Mouse (Mus musculus): ENCODE measurements around the gene Zgpat. TPM values are rescaled to one million over a fixed set of nuclear protein-coding genes. Genes with fewer than 3 reads are reported as not detected.
A peak's percentile ranks its signal among the peaks of the same experiment; 100 is the strongest.

Gene Zgpat
- total RNA-seq (2014; fragmentation: Nextera tagmentation) (12.8 and 18.3 TPM in 2 replicates), total RNA-seq (2017) (29.8 and 35.7 TPM in 2 replicates)

GRCm38 (mm10) chr2:181364860-181365596 lies at the start of gene Zgpat, which contains the start of gene Arfrp1:
TSS of gene Zgpat (plus strand) at chr2:181364928.
TSS of gene Arfrp1 (minus strand) at chr2:181365404.
- ATAC-seq (replicated peaks; ENCODE audit: poor library complexity, severe bottlenecking) = peak; percentile 91

GRCm38 (mm10) chr2:181319248-181320102 lies 45.3 kb upstream of the Zgpat start, which contains the start of gene Rtel1:
TSS of gene Rtel1 (plus strand) at chr2:181319739.
- peak; percentile 98 for ATAC-seq (replicated peaks; ENCODE audit: poor library complexity, severe bottlenecking)

GRCm38 (mm10) chr2:181320103-181320499 lies 44.6 kb upstream of the Zgpat start:
- no peak for ATAC-seq (replicated peaks; ENCODE audit: poor library complexity, severe bottlenecking)

GRCm38 (mm10) chr2:181322136-181322535 lies 42.6 kb upstream of the Zgpat start:
- ATAC-seq (replicated peaks; ENCODE audit: poor library complexity, severe bottlenecking) = no peak

- no peak for ATAC-seq (replicated peaks; ENCODE audit: poor library complexity, severe bottlenecking)
Observed at GRCm38 (mm10) chr2:181326098-181326497, 38.6 kb upstream of the Zgpat start.

- ATAC-seq (replicated peaks; ENCODE audit: poor library complexity, severe bottlenecking) = no peak
Observed at GRCm38 (mm10) chr2:181332542-181332941, 32.2 kb upstream of the Zgpat start.

GRCm38 (mm10) chr2:181334023-181334422 lies 30.7 kb upstream of the Zgpat start:
- ATAC-seq (replicated peaks; ENCODE audit: poor library complexity, severe bottlenecking) = peak; percentile 90

GRCm38 (mm10) chr2:181340426-181340825 lies 24.3 kb upstream of the Zgpat start:
- no peak for ATAC-seq (replicated peaks; ENCODE audit: poor library complexity, severe bottlenecking)

GRCm38 (mm10) chr2:181342766-181343165 lies 22.0 kb upstream of the Zgpat start:
- no peak for ATAC-seq (replicated peaks; ENCODE audit: poor library complexity, severe bottlenecking)

- ATAC-seq (replicated peaks; ENCODE audit: poor library complexity, severe bottlenecking) = no peak
Observed at GRCm38 (mm10) chr2:181356780-181357179, 7.9 kb upstream of the Zgpat start.

GRCm38 (mm10) chr2:181363946-181364345 lies 782 bp upstream of the Zgpat start:
- ATAC-seq (replicated peaks; ENCODE audit: poor library complexity, severe bottlenecking) = no peak

GRCm38 (mm10) chr2:181364487-181364859 lies 255 bp upstream of the Zgpat start:
- no peak for ATAC-seq (replicated peaks; ENCODE audit: poor library complexity, severe bottlenecking)

GRCm38 (mm10) chr2:181365655-181366075 lies 937 bp downstream of the Zgpat start:
- peak; percentile 44 for ATAC-seq (replicated peaks; ENCODE audit: poor library complexity, severe bottlenecking)

GRCm38 (mm10) chr2:181370001-181370400 lies 5.3 kb downstream of the Zgpat start:
- ATAC-seq (replicated peaks; ENCODE audit: poor library complexity, severe bottlenecking) = no peak

GRCm38 (mm10) chr2:181375787-181376186 lies 11.1 kb downstream of the Zgpat start:
- peak; percentile 36; the same call in 1 of the 2 replicates for ATAC-seq (replicated peaks; ENCODE audit: poor library complexity, severe bottlenecking)

- peak; percentile 84 for ATAC-seq (replicated peaks; ENCODE audit: poor library complexity, severe bottlenecking)
Observed at GRCm38 (mm10) chr2:181377230-181377629, 12.5 kb downstream of the Zgpat start.

GRCm38 (mm10) chr2:181378701-181379100 lies 14.0 kb downstream of the Zgpat start:
- ATAC-seq (replicated peaks; ENCODE audit: poor library complexity, severe bottlenecking) = no peak

GRCm38 (mm10) chr2:181379778-181380177 lies 15.1 kb downstream of the Zgpat start, which contains the start of gene Lime1:
TSS of gene Lime1 (plus strand) at chr2:181380078.
- no peak for ATAC-seq (replicated peaks; ENCODE audit: poor library complexity, severe bottlenecking)

- no peak for ATAC-seq (replicated peaks; ENCODE audit: poor library complexity, severe bottlenecking)
Observed at GRCm38 (mm10) chr2:181380251-181380650, 15.5 kb downstream of the Zgpat start.

GRCm38 (mm10) chr2:181381107-181381506 lies 16.4 kb downstream of the Zgpat start:
- ATAC-seq (replicated peaks; ENCODE audit: poor library complexity, severe bottlenecking) = no peak

Data from granulocyte monocyte progenitor cell, adult 5-6 weeks (primary cell).